Mouse (Mus musculus) limb, embryonic 15.5 days (tissue): ENCODE data around the gene Myd88. TPM values are rescaled to one million over a fixed set of nuclear protein-coding genes. Genes with fewer than 3 reads are reported as not detected.

Experiments used
- polyA plus RNA-seq: library from polyadenylated mRNA; unstranded; fragments of >200 nt; fragmentation: Nextera tagmentation; extraction: Ambion mirVana; gene quantifications from 2 replicates; pipeline ENCODE4 v1.2.1, GENCODE M21; 2015

Myd88 gene
- polyA plus RNA-seq, 1 experiment from 2014 or later, result 32.7 TPM

Other genes starting within 250 kb of the Myd88 start
- 55.5 and 57.7 TPM in 2 replicates for gene Plcd1, start 247.9 kb downstream of the Myd88 start, polyA plus RNA-seq
- gene Dlec1, start 238.9 kb downstream of the Myd88 start, polyA plus RNA-seq, result 0.38 and 0.46 TPM in 2 replicates
- gene Acaa1b, start 184.3 kb downstream of the Myd88 start, polyA plus RNA-seq, result 1.7 and 2.4 TPM in 2 replicates
- not detected in 2 replicates for gene Gm47289, start 182.2 kb downstream of the Myd88 start, polyA plus RNA-seq
- gene Slc22a13, start 132.3 kb downstream of the Myd88 start, polyA plus RNA-seq, result not detected in 2 replicates
- 9.4 and 11.5 TPM in 2 replicates for gene Oxsr1, start 19.0 kb downstream of the Myd88 start, polyA plus RNA-seq
- 112 and 121 TPM in 2 replicates for gene Acaa1a, start 1.7 kb downstream of the Myd88 start, polyA plus RNA-seq
- gene Xylb, start 16.0 kb upstream of the Myd88 start, polyA plus RNA-seq, result 4.2 and 5.8 TPM in 2 replicates
- 0.24 TPM in 1 of 2 replicates, not detected in the other for gene Slc22a14, start 24.1 kb upstream of the Myd88 start, polyA plus RNA-seq
- 14.9 TPM in 2 replicates for gene Acvr2b, start 60.7 kb upstream of the Myd88 start, polyA plus RNA-seq
- 25.2 and 28.4 TPM in 2 replicates for gene Exog, start 103.5 kb upstream of the Myd88 start, polyA plus RNA-seq
- 0.17 and 0.22 TPM in 2 replicates for gene Scn5a, start 237.6 kb upstream of the Myd88 start, polyA plus RNA-seq